Mouse (Mus musculus): ENCODE results near the gene Erc2. TPM values are rescaled to one million over a fixed set of nuclear protein-coding genes. Genes with fewer than 3 reads are reported as not detected.

Erc2 gene
- polyA plus RNA-seq, 1 experiment from 2014 or later, result 58.0 TPM

DNA sequence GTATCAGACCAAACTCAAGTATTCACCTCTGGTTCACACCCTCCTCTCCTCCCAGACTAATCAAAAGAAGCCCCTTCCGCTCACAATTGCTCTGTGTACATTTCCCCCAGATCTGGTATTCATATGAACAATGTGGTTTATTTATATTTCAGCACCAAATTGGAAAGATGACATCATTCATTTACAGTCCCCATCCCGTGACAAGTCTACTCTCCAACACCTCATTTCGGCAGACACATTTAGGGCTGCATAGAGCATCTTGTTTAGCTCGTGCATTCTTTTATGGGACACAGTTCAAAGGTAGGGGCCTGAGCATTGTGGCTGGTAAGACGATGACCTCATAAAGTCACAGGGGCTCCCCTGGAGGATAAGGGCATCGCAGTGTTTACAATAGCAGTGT, 677.9 kb downstream of the Erc2 start:
- H3K36me3 ChIP-seq, result no peaks in the 10 kb centered on the region
- no peak overlapping the region for H3K4me3 ChIP-seq
- H3K9me3 ChIP-seq, result no peaks in the 10 kb centered on the region
- H3K9ac ChIP-seq, result no peak overlapping the region
- WGBS, result 41% methylated on average over 6 of the region's 6 CpGs
- H3K27ac ChIP-seq (replicated peaks), result no peak overlapping the region
- no peak overlapping the region for H3K4me2 ChIP-seq
- no peak for ATAC-seq (ENCODE audit: low read depth)
- no peaks in the 10 kb centered on the region for H3K4me1 ChIP-seq (replicated peaks)
- H3K27me3 ChIP-seq, result no peaks in the 10 kb centered on the region

DNA sequence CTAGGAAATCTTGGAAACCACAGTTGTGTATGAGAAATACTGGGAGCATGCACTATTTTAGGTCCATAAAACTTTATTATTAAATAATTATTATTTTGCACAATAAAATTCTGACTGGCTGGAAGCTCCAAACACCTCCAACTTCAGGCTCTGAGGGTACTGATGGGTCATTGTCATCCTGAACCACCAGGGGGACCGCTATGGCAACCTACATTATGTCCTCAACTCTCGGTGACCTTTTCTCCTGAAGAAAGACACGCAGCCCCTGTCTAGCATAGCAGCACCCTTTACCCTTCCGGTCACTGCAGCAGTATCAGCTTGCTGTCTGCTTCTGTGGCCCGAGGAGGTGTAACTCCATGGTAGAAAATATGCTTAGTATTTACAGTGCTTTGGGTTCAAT, 679.0 kb downstream of the Erc2 start:
- no peak for ATAC-seq (ENCODE audit: low read depth)
- Histone ChIP-seq H3K27ac (replicated peaks) (no peak overlapping the region), H3K9ac (no peak overlapping the region), H3K27me3 (no peaks in the 10 kb centered on the region), H3K4me3 (no peak overlapping the region), H3K9me3 (no peaks in the 10 kb centered on the region), H3K4me2 (no peak overlapping the region), H3K36me3 (no peaks in the 10 kb centered on the region), H3K4me1 (replicated peaks) (no peaks in the 10 kb centered on the region)
- 47% methylated on average over 5 of the region's 5 CpGs for WGBS

DNA sequence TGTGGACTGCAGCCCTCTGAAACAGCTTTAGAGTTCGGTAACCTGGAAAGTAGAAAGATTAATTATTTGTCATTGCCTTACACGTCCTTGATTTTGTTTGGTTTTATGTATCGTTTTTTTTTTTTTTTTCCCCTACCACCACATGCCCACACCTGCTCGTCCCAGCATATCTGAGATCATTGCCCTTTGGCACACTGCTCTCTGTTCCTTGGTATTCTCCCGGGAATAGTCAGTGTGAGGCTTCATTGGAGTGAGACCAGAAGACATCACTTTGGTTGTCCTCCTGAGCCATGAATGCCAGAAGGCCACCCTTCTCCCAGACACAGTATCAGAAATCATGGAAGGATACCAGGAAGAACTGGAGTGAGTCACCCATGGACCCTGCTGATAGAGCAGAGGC, 681.9 kb downstream of the Erc2 start:
- WGBS, result 76% methylated on average over 5 of the region's 5 CpGs
- Histone ChIP-seq H3K4me1 (replicated peaks) (no peaks in the 10 kb centered on the region), H3K36me3 (no peaks in the 10 kb centered on the region), H3K27ac (replicated peaks) (no peak overlapping the region), H3K27me3 (no peaks in the 10 kb centered on the region), H3K9me3 (0 out of 2 replicates have a peak, but pooled peaks cover 2% of the 10 kb centered on the region), H3K4me3 (no peak overlapping the region), H3K9ac (no peak overlapping the region), H3K4me2 (no peak overlapping the region)
- ATAC-seq (ENCODE audit: low read depth), result no peak

DNA sequence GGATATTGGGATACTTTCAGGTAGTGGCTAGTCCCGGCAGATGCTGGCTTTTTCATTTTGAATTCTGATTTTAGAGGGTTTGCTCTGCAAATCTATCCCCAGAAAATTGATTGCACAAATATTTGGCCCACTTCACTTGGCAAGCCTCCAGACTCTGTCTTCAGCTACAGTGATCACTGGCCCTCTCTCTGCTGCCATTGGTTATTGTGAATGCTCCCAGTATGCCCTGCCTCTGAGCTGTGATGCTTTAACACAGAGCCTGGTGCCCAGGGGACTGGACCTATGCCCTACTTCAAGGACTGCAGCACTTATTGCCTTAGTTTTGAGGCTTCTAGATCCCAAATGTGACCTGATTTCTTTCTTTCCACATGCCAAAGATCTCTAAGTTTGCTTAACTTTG, 686.4 kb downstream of the Erc2 start:
- H3K4me1 ChIP-seq (replicated peaks), result no peaks in the 10 kb centered on the region
- H3K27me3 ChIP-seq, result no peaks in the 10 kb centered on the region
- H3K27ac ChIP-seq (replicated peaks), result no peak overlapping the region
- H3K4me3 ChIP-seq, result no peak overlapping the region
- H3K9ac ChIP-seq, result no peak overlapping the region
- ATAC-seq (ENCODE audit: low read depth), result no peak
- WGBS, result 88% methylated on average over 1 of the region's 1 CpGs
- no peaks in the 10 kb centered on the region for H3K36me3 ChIP-seq
- H3K9me3 ChIP-seq, result 0 out of 2 replicates have a peak, but pooled peaks cover 2% of the 10 kb centered on the region
- no peak overlapping the region for H3K4me2 ChIP-seq

DNA sequence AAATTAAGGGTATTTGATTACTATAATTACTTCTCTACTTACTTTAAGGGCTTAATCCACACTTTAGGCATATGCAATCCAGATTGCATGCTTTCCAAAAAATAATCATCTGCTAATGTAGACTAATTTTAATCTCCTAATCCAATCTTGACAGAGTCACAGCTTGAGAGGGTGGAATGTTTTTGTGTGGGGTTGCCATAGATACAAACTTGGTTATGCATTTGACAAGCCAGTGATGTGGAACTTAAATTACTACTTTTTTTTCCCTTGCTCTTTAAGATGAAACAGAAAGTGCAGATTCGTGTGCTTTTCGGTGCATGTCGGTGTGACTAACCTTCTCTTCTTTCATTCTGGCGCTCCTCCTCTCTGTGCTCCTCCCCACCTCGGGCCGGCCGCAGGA, 694.6 kb downstream of the Erc2 start:
- no peak for ATAC-seq (ENCODE audit: low read depth)
- Histone ChIP-seq H3K36me3 (no peaks in the 10 kb centered on the region), H3K4me3 (no peak overlapping the region), H3K4me2 (no peak overlapping the region), H3K4me1 (replicated peaks) (no peaks in the 10 kb centered on the region), H3K27ac (replicated peaks) (no peak overlapping the region), H3K27me3 (no peaks in the 10 kb centered on the region), H3K9me3 (no peaks in the 10 kb centered on the region), H3K9ac (no peak overlapping the region)
- 65% methylated on average over 7 of the region's 7 CpGs for WGBS

DNA sequence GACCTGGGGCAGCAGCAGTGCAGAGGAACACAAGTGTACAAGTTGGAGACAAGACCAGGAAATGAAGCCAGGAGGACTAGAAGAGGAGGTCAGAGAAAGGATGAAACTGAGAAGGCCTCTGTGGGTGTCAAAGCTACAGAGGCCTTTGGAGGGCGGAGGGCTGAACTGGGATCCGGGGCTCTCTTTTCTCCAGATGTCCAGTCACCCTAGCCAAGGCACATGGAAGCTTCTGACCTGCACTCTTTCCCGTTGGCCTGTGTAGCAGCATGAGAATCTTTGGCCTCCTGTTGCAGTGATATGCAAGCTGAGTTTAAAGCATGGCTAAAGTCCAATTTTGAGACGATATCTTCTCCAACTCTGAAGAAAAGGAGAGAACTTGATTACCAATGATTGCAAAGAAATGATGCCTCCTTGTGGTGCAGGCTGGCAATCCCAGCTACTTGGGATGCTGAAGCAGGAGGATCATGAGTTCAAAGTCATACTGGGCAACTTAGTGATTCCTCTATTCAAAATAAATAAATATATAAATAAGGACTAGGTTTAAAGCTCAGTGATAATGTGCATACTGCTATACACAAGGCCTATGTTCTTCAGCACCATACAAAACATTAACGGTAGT, 699.8 kb downstream of the Erc2 start:
- Histone ChIP-seq H3K4me2 (no peak overlapping the region), H3K36me3 (no peaks in the 10 kb centered on the region), H3K9me3 (no peaks in the 10 kb centered on the region), H3K27me3 (no peaks in the 10 kb centered on the region), H3K9ac (no peak overlapping the region), H3K4me3 (no peak overlapping the region), H3K4me1 (replicated peaks) (peaks cover 10% of the 10 kb centered on the region), H3K27ac (replicated peaks) (no peak overlapping the region)
- no peak for ATAC-seq (ENCODE audit: low read depth)
- WGBS, result 94% methylated on average over 5 of the region's 5 CpGs

DNA sequence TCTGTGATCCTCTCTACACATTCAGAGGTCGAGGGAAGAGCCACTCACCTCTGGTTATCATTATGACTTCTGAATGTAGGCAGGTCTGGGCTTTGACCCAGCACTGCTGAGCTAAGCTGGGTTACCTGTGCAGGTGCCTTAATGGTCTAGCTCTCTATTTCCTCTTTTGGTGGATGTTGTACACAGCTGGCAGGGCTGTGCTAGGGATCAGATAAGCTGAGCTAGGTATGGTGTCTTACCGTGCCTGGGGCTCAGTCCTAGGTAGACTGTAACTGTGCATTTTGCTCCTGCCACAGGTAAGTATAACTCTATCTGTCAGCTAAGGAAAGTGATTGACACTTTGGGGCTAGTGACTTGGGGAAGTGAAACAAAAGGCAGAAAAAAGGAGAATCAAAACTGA, 701.0 kb downstream of the Erc2 start:
- Histone ChIP-seq H3K9me3 (no peaks in the 10 kb centered on the region), H3K4me1 (replicated peaks) (peaks cover 10% of the 10 kb centered on the region), H3K27me3 (no peaks in the 10 kb centered on the region), H3K4me3 (no peak overlapping the region), H3K9ac (no peak overlapping the region), H3K27ac (replicated peaks) (no peak overlapping the region), H3K4me2 (no peak overlapping the region), H3K36me3 (no peaks in the 10 kb centered on the region)
- WGBS, result 83% methylated on average over 2 of the region's 2 CpGs
- ATAC-seq (ENCODE audit: low read depth), result no peak

DNA sequence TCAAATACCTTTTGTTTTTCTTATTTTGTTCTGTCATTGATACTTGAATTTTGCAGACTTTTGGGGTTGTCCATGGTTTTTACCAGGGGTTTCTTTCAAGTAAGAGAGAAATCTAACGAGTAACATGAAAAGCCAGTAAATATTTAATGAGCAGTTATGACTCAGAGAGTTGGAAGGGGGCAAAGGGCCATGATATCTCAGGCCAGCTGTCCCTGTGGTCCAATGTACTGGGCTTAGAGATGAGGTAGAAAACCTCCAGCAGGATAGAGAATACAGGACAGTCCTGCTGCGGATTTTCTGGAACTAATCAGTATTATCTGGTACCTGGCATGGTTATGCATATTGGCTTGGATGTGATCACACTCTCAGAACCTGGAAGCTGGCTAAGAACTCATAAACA, 701.5 kb downstream of the Erc2 start:
- H3K9ac ChIP-seq, result no peak overlapping the region
- H3K9me3 ChIP-seq, result no peaks in the 10 kb centered on the region
- H3K4me3 ChIP-seq, result no peak overlapping the region
- H3K36me3 ChIP-seq, result no peaks in the 10 kb centered on the region
- no peak for ATAC-seq (ENCODE audit: low read depth)
- H3K4me1 ChIP-seq (replicated peaks), result peaks cover 10% of the 10 kb centered on the region
- 84% methylated on average over 2 of the region's 2 CpGs for WGBS
- no peaks in the 10 kb centered on the region for H3K27me3 ChIP-seq
- H3K27ac ChIP-seq (replicated peaks), result no peak overlapping the region
- H3K4me2 ChIP-seq, result no peak overlapping the region

DNA sequence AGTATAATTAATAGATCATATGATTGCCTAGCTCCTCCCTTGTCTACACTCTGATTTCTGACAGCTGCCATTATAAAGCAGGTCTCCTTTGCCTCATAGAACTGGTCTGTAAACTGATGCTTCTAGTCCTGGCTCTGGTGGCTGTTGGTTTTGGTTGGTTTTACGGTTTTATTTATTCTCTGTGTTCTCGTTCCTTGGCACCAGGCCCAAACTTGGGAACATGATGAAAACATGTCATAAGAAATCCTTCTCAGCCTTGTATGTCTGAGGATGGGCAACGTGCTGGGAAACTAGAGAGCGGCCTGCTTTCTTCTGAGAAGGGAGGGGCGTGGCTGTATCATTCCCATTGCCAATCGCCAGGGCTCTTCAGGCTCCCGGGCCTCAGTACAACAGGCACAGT, 704.2 kb downstream of the Erc2 start:
- 80% methylated on average over 7 of the region's 7 CpGs for whole genome bisulfite sequencing
- H3K4me1 ChIP-seq (replicated peaks), result peaks cover 10% of the 10 kb centered on the region
- no peak overlapping the region for H3K9ac ChIP-seq
- no peak overlapping the region for H3K4me3 ChIP-seq
- no peak for ATAC-seq (ENCODE audit: low read depth)
- no peaks in the 10 kb centered on the region for H3K9me3 ChIP-seq
- no peaks in the 10 kb centered on the region for H3K27me3 ChIP-seq
- no peaks in the 10 kb centered on the region for H3K36me3 ChIP-seq
- no peak overlapping the region for H3K27ac ChIP-seq (replicated peaks)
- H3K4me2 ChIP-seq, result no peak overlapping the region

DNA sequence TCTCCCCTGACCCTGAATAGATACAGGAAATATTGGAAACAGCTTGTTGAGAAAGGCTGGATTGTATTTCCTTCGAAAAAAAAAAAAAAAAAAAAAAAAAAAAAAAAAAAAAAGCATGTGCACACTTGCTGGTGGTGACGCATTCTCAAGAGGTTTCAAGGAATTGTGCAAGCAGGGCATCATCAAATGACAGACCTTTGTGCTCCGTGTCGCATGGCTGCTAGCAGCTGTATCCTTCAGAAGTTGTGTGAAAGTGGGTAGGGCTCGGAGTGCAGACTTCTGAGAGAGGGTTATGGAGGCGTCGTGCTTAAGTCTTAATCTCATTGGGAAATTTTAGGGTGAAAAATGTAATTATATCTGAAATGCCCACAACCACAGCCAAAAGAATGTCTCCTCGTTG, 706.3 kb downstream of the Erc2 start:
- Histone ChIP-seq H3K4me1 (replicated peaks) (peaks cover 10% of the 10 kb centered on the region), H3K27ac (replicated peaks) (no peak overlapping the region), H3K36me3 (no peaks in the 10 kb centered on the region), H3K9me3 (no peaks in the 10 kb centered on the region), H3K27me3 (no peaks in the 10 kb centered on the region), H3K9ac (no peak overlapping the region), H3K4me3 (no peak overlapping the region), H3K4me2 (no peak overlapping the region)
- 74% methylated on average over 8 of the region's 8 CpGs for WGBS
- no peak for ATAC-seq (ENCODE audit: low read depth)

DNA sequence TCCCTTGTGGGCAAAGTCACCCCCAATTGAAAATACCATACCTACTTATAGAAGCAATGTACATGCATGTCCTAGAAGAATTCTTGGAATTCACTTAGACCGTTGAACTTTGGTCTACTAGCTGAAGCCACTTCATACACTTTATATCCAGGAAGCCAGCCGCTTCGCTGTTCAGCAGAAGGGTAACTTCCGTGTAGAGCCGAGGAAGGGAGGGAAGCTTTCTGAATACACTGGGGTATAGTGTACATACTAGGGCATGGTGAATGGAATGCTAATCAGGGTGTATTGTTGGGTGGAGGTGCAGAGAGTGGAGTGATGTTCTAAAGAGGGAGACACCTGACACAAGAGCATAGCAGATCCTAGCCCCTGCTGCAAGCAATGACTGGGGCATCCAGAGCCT, 708.9 kb downstream of the Erc2 start:
- H3K4me1 ChIP-seq (replicated peaks), result peaks cover 8% of the 10 kb centered on the region; the same call in 1 of the 2 replicates
- no peaks in the 10 kb centered on the region for H3K27me3 ChIP-seq
- no peaks in the 10 kb centered on the region for H3K9me3 ChIP-seq
- ATAC-seq (ENCODE audit: low read depth), result no peak
- no peak overlapping the region for H3K9ac ChIP-seq
- no peak overlapping the region for H3K4me3 ChIP-seq
- no peak overlapping the region for H3K4me2 ChIP-seq
- no peak overlapping the region for H3K27ac ChIP-seq (replicated peaks)
- no peaks in the 10 kb centered on the region for H3K36me3 ChIP-seq
- WGBS, result 85% methylated on average over 5 of the region's 5 CpGs

DNA sequence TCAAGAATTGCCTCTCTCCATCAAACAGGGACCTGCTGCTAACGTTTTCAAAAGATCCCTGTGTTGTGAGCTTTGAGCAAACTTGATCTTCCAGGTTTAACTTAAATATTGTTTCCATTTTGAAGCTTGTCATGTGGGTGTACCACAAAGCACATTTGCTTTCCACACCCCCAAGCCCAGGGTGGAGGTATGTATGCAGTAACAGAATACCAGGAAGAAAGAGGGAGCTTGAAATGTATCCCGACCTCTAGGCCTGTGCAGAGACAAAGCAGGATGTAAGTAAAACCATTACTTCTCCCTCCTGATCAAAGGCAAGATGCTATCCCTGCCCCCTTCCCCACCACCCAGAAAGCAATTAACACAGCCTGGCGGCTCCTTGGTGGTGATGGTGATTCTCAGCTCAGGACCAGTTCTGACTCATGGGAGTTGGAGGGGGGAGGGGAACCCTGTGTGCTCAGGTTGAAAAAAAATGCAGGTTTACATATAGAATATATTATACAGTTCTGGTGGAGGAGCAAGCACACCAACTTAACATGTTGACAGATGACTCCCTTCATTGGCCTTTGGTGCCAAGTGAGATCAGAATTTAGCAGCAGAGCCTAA, 710.2 kb downstream of the Erc2 start:
- H3K36me3 ChIP-seq, result no peaks in the 10 kb centered on the region
- no peaks in the 10 kb centered on the region for H3K27me3 ChIP-seq
- H3K4me3 ChIP-seq, result no peak overlapping the region
- no peaks in the 10 kb centered on the region for H3K9me3 ChIP-seq
- H3K4me2 ChIP-seq, result no peak overlapping the region
- no peak overlapping the region for H3K27ac ChIP-seq (replicated peaks)
- H3K9ac ChIP-seq, result no peak overlapping the region
- 13% methylated on average over 3 of the region's 3 CpGs for WGBS
- ATAC-seq (ENCODE audit: low read depth), result no peak
- peaks cover 8% of the 10 kb centered on the region; the same call in 1 of the 2 replicates for H3K4me1 ChIP-seq (replicated peaks)

DNA sequence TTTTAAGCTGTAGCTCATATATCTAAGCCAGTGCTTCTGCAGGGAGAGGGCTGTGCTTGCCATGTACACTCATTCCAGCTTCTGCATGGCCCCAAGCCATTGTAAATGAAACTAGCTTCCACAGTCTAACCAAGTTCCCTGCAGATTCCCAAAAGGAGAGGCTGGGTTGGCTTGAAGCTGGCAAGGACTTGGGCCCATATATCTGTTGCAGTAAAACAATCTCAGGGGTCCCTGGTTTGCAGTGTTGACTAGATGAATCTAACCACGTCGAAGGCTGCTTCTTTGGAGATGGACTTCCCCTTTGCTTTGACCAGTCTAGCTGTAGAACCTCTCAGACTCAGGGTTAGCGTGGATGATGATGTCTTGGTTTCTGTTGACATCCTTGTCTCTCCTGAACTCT, 716.9 kb downstream of the Erc2 start:
- WGBS, result 90% methylated on average over 3 of the region's 3 CpGs
- Histone ChIP-seq H3K4me1 (replicated peaks) (peaks cover under 1% of the 10 kb centered on the region; the same call in 1 of the 2 replicates), H3K4me2 (no peak overlapping the region), H3K9me3 (no peaks in the 10 kb centered on the region), H3K36me3 (no peaks in the 10 kb centered on the region), H3K4me3 (no peak overlapping the region), H3K9ac (no peak overlapping the region), H3K27me3 (no peaks in the 10 kb centered on the region), H3K27ac (replicated peaks) (no peak overlapping the region)
- no peak for ATAC-seq (ENCODE audit: low read depth)

All from neural tube, embryonic 13.5 days (tissue).